Comparison of ENCODE assay signal across 13 mouse cellular contexts in the genomic region with DNA sequence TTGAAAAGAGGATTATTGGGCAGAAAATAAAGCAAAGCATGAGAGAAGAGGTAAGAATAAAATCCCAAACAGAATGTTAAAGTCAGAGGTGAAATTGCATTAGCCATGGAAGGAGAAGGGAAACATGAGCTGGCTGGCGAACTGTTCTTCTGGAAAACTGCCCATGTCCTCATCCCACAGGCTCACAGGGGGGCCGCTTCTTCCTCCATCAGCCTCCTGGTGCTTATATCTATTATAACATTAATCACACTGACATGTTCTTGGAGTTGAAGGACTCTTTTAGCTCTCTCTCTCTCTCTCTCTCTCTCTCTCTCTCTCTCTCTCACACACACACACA.
DNase-seq lines count a peak whose midpoint lies in the region; ATAC-seq and TF ChIP-seq lines count a peak whose summit lies in the region.
"Had no signal": no experiment of that assay in that cellular context is flagged by ENCODE, and none has a peak within 500 bp of the region (broad histone marks: within the 10 kb centered on the region; RNA-seq: fewer than 3 reads in every experiment).

No protein-coding gene starts in this region.

- DNase-seq in embryonic facial prominence, embryonic 14.5 days (ENCODE audit: low spot score), result peak; percentile 15
- no peak for DNase-seq in embryonic facial prominence, embryonic 10.5 days (ENCODE audit: low spot score)
- peak; percentile 8 for DNase-seq in kidney, postnatal 14 days
- no peak for DNase-seq in kidney, postnatal 36 days
- peak; percentile 2 for DNase-seq in NIH3T3 (ENCODE audit: low read depth)
- DNase-seq in gastrocnemius, adult 2 months, result peak; percentile 21
- DNase-seq in spleen, adult 12 weeks (ENCODE audit: low spot score), result no peak
- DNase-seq in natural killer cell, adult 2 months (ENCODE audit: low spot score in 2 of 2), result no peak

- intact Hi-C loops in gastrocnemius, adult 2 months (cut with DNase I), result no loop called here

- H3K4me2 ChIP-seq in embryonic facial prominence, embryonic 14.5 days (ENCODE audit: low read depth, low read length), result no peak overlapping the region
- H3K4me2 ChIP-seq: embryonic facial prominence, embryonic 12.5 days; intestine, embryonic 15.5 days; limb, embryonic 12.5 days had no signal

- no peak for ATAC-seq in embryonic facial prominence, embryonic 14.5 days (ENCODE audit: low read depth)
- ATAC-seq: intestine, embryonic 15.5 days had no signal

- H3K27ac ChIP-seq in embryonic facial prominence, embryonic 14.5 days (replicated peaks; ENCODE audit: low read depth, low read length), result no peak overlapping the region
- H3K27ac ChIP-seq in embryonic facial prominence, embryonic 10.5 days (replicated peaks), result no peak overlapping the region
- peak overlapping the region; percentile 32; the same call in 1 of the 2 replicates for H3K27ac ChIP-seq in gastrocnemius, adult 2 months
- H3K27ac ChIP-seq: embryonic facial prominence, embryonic 12.5 days; intestine, embryonic 15.5 days; limb, embryonic 12.5 days had no signal

- H3K36me3 ChIP-seq in embryonic facial prominence, embryonic 14.5 days (ENCODE audit: control insufficient read depth, insufficient read depth, low read length), result no peaks in the 10 kb centered on the region
- H3K36me3 ChIP-seq in embryonic facial prominence, embryonic 10.5 days (replicated peaks), result no peaks in the 10 kb centered on the region
- H3K36me3 ChIP-seq: embryonic facial prominence, embryonic 12.5 days; G1E; intestine, embryonic 15.5 days; limb, embryonic 12.5 days had no signal

- no peaks in the 10 kb centered on the region for H3K27me3 ChIP-seq in embryonic facial prominence, embryonic 14.5 days (replicated peaks; ENCODE audit: control insufficient read depth, insufficient read depth, low read length)
- no peaks in the 10 kb centered on the region for H3K27me3 ChIP-seq in embryonic facial prominence, embryonic 10.5 days (replicated peaks; ENCODE audit: low read depth, poor library complexity, severe bottlenecking)
- H3K27me3 ChIP-seq: embryonic facial prominence, embryonic 12.5 days; intestine, embryonic 15.5 days; limb, embryonic 12.5 days; megakaryocyte, embryonic 14.5 days had no signal

- no peaks in the 10 kb centered on the region for H3K9me3 ChIP-seq in embryonic facial prominence, embryonic 14.5 days (ENCODE audit: control insufficient read depth, low read length)
- H3K9me3 ChIP-seq in embryonic facial prominence, embryonic 10.5 days, result no peaks in the 10 kb centered on the region
- H3K9me3 ChIP-seq: embryonic facial prominence, embryonic 12.5 days; G1E; intestine, embryonic 15.5 days; limb, embryonic 12.5 days had no signal

- H3K4me1 ChIP-seq in embryonic facial prominence, embryonic 14.5 days (ENCODE audit: control insufficient read depth, insufficient read depth, low read length), result peaks cover 4% of the 10 kb centered on the region; the same call in 1 of the 2 replicates
- H3K4me1 ChIP-seq in embryonic facial prominence, embryonic 10.5 days, result no peaks in the 10 kb centered on the region
- H3K4me1 ChIP-seq: embryonic facial prominence, embryonic 12.5 days; intestine, embryonic 15.5 days; limb, embryonic 12.5 days; megakaryocyte, embryonic 14.5 days had no signal

- H3K4me3 ChIP-seq in embryonic facial prominence, embryonic 14.5 days (ENCODE audit: low read depth, low read length), result no peak overlapping the region
- no peak overlapping the region for H3K4me3 ChIP-seq in embryonic facial prominence, embryonic 10.5 days
- no peak overlapping the region for H3K4me3 ChIP-seq in gastrocnemius, adult 2 months
- H3K4me3 ChIP-seq: embryonic facial prominence, embryonic 12.5 days; intestine, embryonic 15.5 days; limb, embryonic 12.5 days; megakaryocyte, embryonic 14.5 days had no signal

- 38% methylated on average over 2 of the region's 2 CpGs for WGBS in embryonic facial prominence, embryonic 14.5 days
- WGBS in embryonic facial prominence, embryonic 10.5 days, result 81% methylated on average over 2 of the region's 2 CpGs

- no peak for TF ChIP-seq CTCF in gastrocnemius, adult 2 months (IDR thresholded peaks at IDR 0.05)

- H3K9ac ChIP-seq in embryonic facial prominence, embryonic 14.5 days (ENCODE audit: low read depth, low read length), result no peak overlapping the region
- H3K9ac ChIP-seq: embryonic facial prominence, embryonic 12.5 days; intestine, embryonic 15.5 days; limb, embryonic 12.5 days had no signal

Comparison
In these comparisons a context has a peak if more than half of its experiments do, and no peak if none do; other contexts are left out.
1. DNase-seq: peak in embryonic facial prominence, embryonic 14.5 days (single experiment), kidney, postnatal 14 days (single experiment), NIH3T3 (single experiment) and gastrocnemius, adult 2 months (single experiment); none in embryonic facial prominence, embryonic 10.5 days (single experiment), kidney, postnatal 36 days (0 of 2), spleen, adult 12 weeks (single experiment) and natural killer cell, adult 2 months (0 of 2).